Mouse (Mus musculus) midbrain, embryonic 15.5 days (tissue): ENCODE measurements around the gene Mup14. TPM values are rescaled to one million over a fixed set of nuclear protein-coding genes. Genes with fewer than 3 reads are reported as not detected.
"Not testable (repeated sequence)": the region's sequence is repeated elsewhere in the genome, so short reads cannot be mapped to it uniquely, and the experiment has no call there.

ENCODE experiments used
- ATAC-seq: fragments of 200-750 bp; cut with Nextera tagmentation; replicated peaks from 2 replicates; pipeline ENCODE4 v1.8.0; 2017; ENCODE audit warnings: moderate TSS enrichment
- H3K27ac ChIP-seq: fragments of 300-500 bp; sonication (generic); 2 replicates; pipeline ENCODE4 v1.5.1; 2015; ENCODE audit warnings: mild to moderate bottlenecking, inconsistent platforms
- H3K27me3 ChIP-seq: fragments of 300-500 bp; sonication (generic); replicated peaks from 2 replicates; pipeline ENCODE4 v1.6.1; 2015; ENCODE audit warnings: inconsistent platforms
- H3K36me3 ChIP-seq: fragments of 300-500 bp; sonication (generic); replicated peaks from 2 replicates; pipeline ENCODE4 v1.6.1; 2015; ENCODE audit warnings: inconsistent platforms
- H3K4me1 ChIP-seq: fragments of 300-500 bp; sonication (generic); 2 replicates; pipeline ENCODE4 v1.6.1; 2015; ENCODE audit warnings: inconsistent platforms
- H3K4me2 ChIP-seq: fragments of 300-500 bp; sonication (generic); 2 replicates; pipeline ENCODE4 v1.6.1; 2015; ENCODE audit warnings: inconsistent platforms, mild to moderate bottlenecking, moderate library complexity
- H3K4me3 ChIP-seq: fragments of 300-500 bp; sonication (generic); 2 replicates; pipeline ENCODE4 v1.5.1; 2015; ENCODE audit warnings: mild to moderate bottlenecking, inconsistent platforms
- H3K9ac ChIP-seq: fragments of 300-500 bp; sonication (generic); 2 replicates; pipeline ENCODE4 v1.6.1; 2015; ENCODE audit warnings: mild to moderate bottlenecking, inconsistent platforms
- H3K9me3 ChIP-seq: fragments of 300-500 bp; sonication (generic); 2 replicates; pipeline ENCODE4 v1.6.1; 2016; ENCODE audit warnings: inconsistent platforms
- WGBS: fragments of 180-500 bp; shearing (Covaris S2); methylation state at CpG from one replicate; pipeline ENCODE4 v1.1.7; 2015; ENCODE audit warnings: mixed read lengths; 5-methylcytosine and 5-hydroxymethylcytosine counted together
- polyA plus RNA-seq: library from polyadenylated mRNA; unstranded; fragments of >200 nt; fragmentation: Nextera tagmentation; extraction: Ambion mirVana; gene quantifications from 2 replicates; pipeline ENCODE4 v1.2.1, GENCODE M21; 2015

The Mup14 gene
- polyA plus RNA-seq: not detected in 2 replicates

GRCm38 (mm10) chr4:61303900-61304299, at the start of gene Mup14:
Mup14 (minus strand) TSS chr4:61304000.
- not testable (repeated sequence) for H3K4me2 ChIP-seq, H3K4me3 ChIP-seq, H3K9me3 ChIP-seq, H3K4me1 ChIP-seq, H3K27me3 ChIP-seq, H3K9ac ChIP-seq, H3K36me3 ChIP-seq, H3K27ac ChIP-seq, ATAC-seq
- WGBS: 93% methylated on average over 5 of the region's 6 CpGs

GRCm38 (mm10) chr4:61338108-61338507, 34.3 kb upstream of the Mup14 start:
- H3K4me3 ChIP-seq, H3K4me1 ChIP-seq, H3K27ac ChIP-seq, H3K4me2 ChIP-seq, ATAC-seq, H3K9ac ChIP-seq, H3K27me3 ChIP-seq, H3K36me3 ChIP-seq, H3K9me3 ChIP-seq: not testable (repeated sequence)
- 57% methylated on average over 3 of the region's 5 CpGs for WGBS

Other genes with a start within 250 kb of the Mup14 start
- gene Mup13, start 75.7 kb downstream of the Mup14 start, polyA plus RNA-seq: not detected in 2 replicates
- gene Mup15, start 135.7 kb upstream of the Mup14 start, polyA plus RNA-seq: not detected in 2 replicates
- gene Mup16, start 215.5 kb upstream of the Mup14 start, polyA plus RNA-seq: not detected in 2 replicates